Mouse (Mus musculus): ENCODE data around the gene Supt6. TPM values are rescaled to one million over a fixed set of nuclear protein-coding genes. Genes with fewer than 3 reads are reported as not detected.

Gene Supt6
- polyA plus RNA-seq, 1 experiment, result 33.9 TPM

- peaks cover 38% of the 10 kb centered on the region for H3K79me3 ChIP-seq (ENCODE audit: low read depth)
- TF ChIP-seq MAX (IDR thresholded peaks at IDR 0.05), result no peak
- TF ChIP-seq CEBPB (IDR thresholded peaks at IDR 0.05; ENCODE audit: low read depth), result no peak
- TF ChIP-seq MYOG (IDR thresholded peaks at IDR 0.05; ENCODE audit: control insufficient read depth, extremely low read depth, insufficient read length), result no peak
- TF ChIP-seq FOSL1 (IDR thresholded peaks at IDR 0.05; ENCODE audit: insufficient read depth, low read length, poor library complexity, severe bottlenecking), result no peak
- H3ac ChIP-seq (ENCODE audit: control insufficient read depth, insufficient read length, low read depth), result peak overlapping the region; percentile 73
- peaks cover 42% of the 10 kb centered on the region for H3K79me2 ChIP-seq (ENCODE audit: control insufficient read depth, insufficient read depth)
- H3K4me3 ChIP-seq (ENCODE audit: insufficient read depth, poor library complexity, severe bottlenecking), result peak overlapping the region; percentile 94
- peaks cover 21% of the 10 kb centered on the region for H3K36me3 ChIP-seq (ENCODE audit: control insufficient read depth, insufficient read depth)
- no peaks in the 10 kb centered on the region for H3K27me3 ChIP-seq (ENCODE audit: control insufficient read depth, insufficient read depth, insufficient read length)
These were observed 79.6 kb downstream of the Supt6 start for GRCm38 (mm10) chr11:78166161-78166560.

- TF ChIP-seq USF1 (IDR thresholded peaks at IDR 0.05; ENCODE audit: low read depth) (no peak), MYOG (IDR thresholded peaks at IDR 0.05; ENCODE audit: control insufficient read depth, extremely low read depth, insufficient read length) (no peak), MYOD1 (IDR thresholded peaks at IDR 0.05; ENCODE audit: control insufficient read depth, insufficient read length, low read depth) (no peak), CTCF (IDR thresholded peaks at IDR 0.05; ENCODE audit: control insufficient read depth, insufficient read depth, insufficient read length) (no peak), FOSL1 (IDR thresholded peaks at IDR 0.05; ENCODE audit: insufficient read depth, low read length, poor library complexity, severe bottlenecking) (no peak), MAX (IDR thresholded peaks at IDR 0.05) (no peak), CEBPB (IDR thresholded peaks at IDR 0.05; ENCODE audit: low read depth) (no peak)
- Histone ChIP-seq H3K79me2 (ENCODE audit: control insufficient read depth, insufficient read depth) (peaks cover 46% of the 10 kb centered on the region), H3K79me3 (ENCODE audit: low read depth) (peaks cover 38% of the 10 kb centered on the region), H3K4me3 (ENCODE audit: insufficient read depth, poor library complexity, severe bottlenecking) (peak overlapping the region; percentile 94), H3K27me3 (ENCODE audit: control insufficient read depth, insufficient read depth, insufficient read length) (no peaks in the 10 kb centered on the region), H3ac (ENCODE audit: control insufficient read depth, insufficient read length, low read depth) (peak overlapping the region; percentile 73), H3K36me3 (ENCODE audit: control insufficient read depth, insufficient read depth) (peaks cover 25% of the 10 kb centered on the region)
These were observed 80.1 kb downstream of the Supt6 start for GRCm38 (mm10) chr11:78165761-78166109.

GRCm38 (mm10) chr11:78164924-78165760 lies 80.6 kb downstream of the Supt6 start, which contains the start of gene Traf4:
Gene Traf4 (minus strand): TSS chr11:78165589.
- peak within 1 kb of the TSS; percentile 94 for H3ac ChIP-seq (ENCODE audit: control insufficient read depth, insufficient read length, low read depth)
- H3K79me3 ChIP-seq (ENCODE audit: low read depth), result peaks cover 38% of the 10 kb centered on the region
- H3K36me3 ChIP-seq (ENCODE audit: control insufficient read depth, insufficient read depth), result peaks cover 31% of the 10 kb centered on the region
- H3K79me2 ChIP-seq (ENCODE audit: control insufficient read depth, insufficient read depth), result peaks cover 47% of the 10 kb centered on the region
- TF ChIP-seq CTCF (IDR thresholded peaks at IDR 0.05; ENCODE audit: control insufficient read depth, insufficient read depth, insufficient read length), result peak; percentile 39
- peak; percentile 10 for TF ChIP-seq MAX (IDR thresholded peaks at IDR 0.05)
- no peak for TF ChIP-seq MYOD1 (IDR thresholded peaks at IDR 0.05; ENCODE audit: control insufficient read depth, insufficient read length, low read depth)
- no peaks in the 10 kb centered on the region for H3K27me3 ChIP-seq (ENCODE audit: control insufficient read depth, insufficient read depth, insufficient read length)
- H3K4me3 ChIP-seq (ENCODE audit: insufficient read depth, poor library complexity, severe bottlenecking), result peak within 1 kb of the TSS; percentile 94

- no peak for TF ChIP-seq MYOG (IDR thresholded peaks at IDR 0.05; ENCODE audit: control insufficient read depth, extremely low read depth, insufficient read length)
- no peak for TF ChIP-seq FOSL1 (IDR thresholded peaks at IDR 0.05; ENCODE audit: insufficient read depth, low read length, poor library complexity, severe bottlenecking)
- TF ChIP-seq CTCF (IDR thresholded peaks at IDR 0.05; ENCODE audit: control insufficient read depth, insufficient read depth, insufficient read length), result no peak
- TF ChIP-seq CEBPB (IDR thresholded peaks at IDR 0.05; ENCODE audit: low read depth), result no peak
- TF ChIP-seq MAX (IDR thresholded peaks at IDR 0.05), result no peak
- TF ChIP-seq USF1 (IDR thresholded peaks at IDR 0.05; ENCODE audit: low read depth), result no peak
- no peak for TF ChIP-seq MYOD1 (IDR thresholded peaks at IDR 0.05; ENCODE audit: control insufficient read depth, insufficient read length, low read depth)
- H3ac ChIP-seq (ENCODE audit: control insufficient read depth, insufficient read length, low read depth), result peak overlapping the region; percentile 94
- peak overlapping the region; percentile 94 for H3K4me3 ChIP-seq (ENCODE audit: insufficient read depth, poor library complexity, severe bottlenecking)
- H3K27me3 ChIP-seq (ENCODE audit: control insufficient read depth, insufficient read depth, insufficient read length), result no peaks in the 10 kb centered on the region
- peaks cover 47% of the 10 kb centered on the region for H3K79me2 ChIP-seq (ENCODE audit: control insufficient read depth, insufficient read depth)
- peaks cover 38% of the 10 kb centered on the region for H3K79me3 ChIP-seq (ENCODE audit: low read depth)
- peaks cover 37% of the 10 kb centered on the region for H3K36me3 ChIP-seq (ENCODE audit: control insufficient read depth, insufficient read depth)
These were observed 81.2 kb downstream of the Supt6 start for GRCm38 (mm10) chr11:78164604-78164923.

GRCm38 (mm10) chr11:78163681-78164603 lies 81.8 kb downstream of the Supt6 start:
- H3K4me3 ChIP-seq (ENCODE audit: insufficient read depth, poor library complexity, severe bottlenecking), result peak overlapping the region; percentile 94
- H3K27me3 ChIP-seq (ENCODE audit: control insufficient read depth, insufficient read depth, insufficient read length), result no peaks in the 10 kb centered on the region
- peaks cover 48% of the 10 kb centered on the region for H3K79me2 ChIP-seq (ENCODE audit: control insufficient read depth, insufficient read depth)
- H3K36me3 ChIP-seq (ENCODE audit: control insufficient read depth, insufficient read depth), result peaks cover 42% of the 10 kb centered on the region
- no peak for TF ChIP-seq MYOD1 (IDR thresholded peaks at IDR 0.05; ENCODE audit: control insufficient read depth, insufficient read length, low read depth)
- TF ChIP-seq FOSL1 (IDR thresholded peaks at IDR 0.05; ENCODE audit: insufficient read depth, low read length, poor library complexity, severe bottlenecking), result no peak
- TF ChIP-seq CTCF (IDR thresholded peaks at IDR 0.05; ENCODE audit: control insufficient read depth, insufficient read depth, insufficient read length), result no peak
- no peak for TF ChIP-seq MYOG (IDR thresholded peaks at IDR 0.05; ENCODE audit: control insufficient read depth, extremely low read depth, insufficient read length)
- no peak for TF ChIP-seq CEBPB (IDR thresholded peaks at IDR 0.05; ENCODE audit: low read depth)
- TF ChIP-seq USF1 (IDR thresholded peaks at IDR 0.05; ENCODE audit: low read depth), result no peak
- TF ChIP-seq MAX (IDR thresholded peaks at IDR 0.05), result no peak
- peaks cover 38% of the 10 kb centered on the region for H3K79me3 ChIP-seq (ENCODE audit: low read depth)
- H3ac ChIP-seq (ENCODE audit: control insufficient read depth, insufficient read length, low read depth), result peak overlapping the region; percentile 94
